Mouse (Mus musculus): Measurements from ENCODE around the gene Vps25. TPM values are rescaled to one million over a fixed set of nuclear protein-coding genes. Genes with fewer than 3 reads are reported as not detected.
A peak's percentile ranks its signal among the peaks of the same experiment; 100 is the strongest.

The Vps25 gene
- total and polyA plus RNA-seq, 3 experiments: 75.5 to 107 TPM; not detected in 1

GRCm38 (mm10) chr11:101216936-101217335 is 36.6 kb upstream of the Vps25 start (continued):
- no peak for TF ChIP-seq MAFK (IDR thresholded peaks at IDR 0.05; ENCODE audit: borderline replicate concordance, low read depth, low read length)
- TF ChIP-seq CTCF (IDR thresholded peaks at IDR 0.05 in 2 of 3, conservative IDR thresholded peaks at IDR 0.05 in 1 of 3; ENCODE audit: control insufficient read depth in 1 of 3, insufficient read depth in 1 of 3, low read depth in 2 of 3, low read length in 3 of 3, poor library complexity in 1 of 3, severe bottlenecking in 1 of 3): no peak

DNA sequence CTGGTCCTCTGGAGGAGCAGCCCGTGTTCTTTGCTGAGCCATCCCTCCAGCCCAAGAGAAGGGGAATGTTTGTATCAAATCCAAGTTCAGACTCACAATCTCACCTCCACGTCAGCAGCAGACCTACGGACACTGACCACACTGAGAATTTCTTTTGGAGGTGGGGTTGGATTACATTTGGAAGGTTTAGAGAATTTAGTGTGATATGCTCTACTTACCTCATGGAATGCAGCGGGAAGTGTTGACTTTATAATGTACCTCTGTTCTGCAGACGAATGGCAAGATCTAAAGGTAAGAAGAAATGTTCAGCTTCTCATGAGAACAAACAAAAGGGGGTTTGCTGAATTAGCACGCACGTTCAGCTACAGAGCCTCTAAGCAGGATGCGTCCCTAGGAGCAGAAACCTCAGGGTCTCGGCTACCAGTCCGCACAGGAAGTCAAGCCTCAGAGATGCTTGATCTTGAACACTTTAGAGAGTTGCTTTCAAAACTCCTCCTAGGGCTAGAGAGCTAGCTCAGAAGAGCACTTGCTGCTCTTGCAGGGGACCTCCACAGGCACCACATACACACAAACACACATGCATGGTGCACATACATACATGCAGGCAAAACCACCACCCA is 35.0 kb upstream of the Vps25 start:
- Histone ChIP-seq H3K9ac (ENCODE audit: control insufficient read depth, low read depth, low read length, poor library complexity, severe bottlenecking) (no peak overlapping the region), H3K4me1 (ENCODE audit: control insufficient read depth in 1 of 2, insufficient read depth in 2 of 2, low read length in 2 of 2) (peaks cover 9 to 14% of the 10 kb centered on the region in 2 experiments), H3K27ac (ENCODE audit: control insufficient read depth, low read depth, low read length) (no peak overlapping the region), H3K9me3 (replicated peaks; ENCODE audit: insufficient read depth, low read length) (no peaks in the 10 kb centered on the region), H3K4me3 (ENCODE audit: control insufficient read depth in 1 of 2, insufficient read depth in 1 of 2, low read depth in 2 of 2, low read length in 2 of 2) (no peak overlapping the region), H3K36me3 (ENCODE audit: control insufficient read depth in 1 of 2, insufficient read depth in 2 of 2, low read length in 2 of 2) (peaks cover 0 to 16% of the 10 kb centered on the region in 2 experiments; a peak in 3 of 4 replicates), H3K27me3 (ENCODE audit: control insufficient read depth in 1 of 2, insufficient read depth in 2 of 2, low read length in 2 of 2) (no peaks in the 10 kb centered on the region), H3K79me2 (ENCODE audit: control insufficient read depth, insufficient read depth, low read length, poor library complexity) (no peaks in the 10 kb centered on the region)
- TF ChIP-seq GATA1 (IDR thresholded peaks at IDR 0.05; ENCODE audit: low read depth, low read length): no peak
- no peak for TF ChIP-seq JUND (IDR thresholded peaks at IDR 0.05; ENCODE audit: low read depth, low read length)
- no peak for TF ChIP-seq NELFE (IDR thresholded peaks at IDR 0.05; ENCODE audit: low read depth, low read length)
- no peak for TF ChIP-seq MAX (IDR thresholded peaks at IDR 0.05; ENCODE audit: low read length)
- no peak for TF ChIP-seq TCF12 (IDR thresholded peaks at IDR 0.05; ENCODE audit: low read depth, low read length)
- DNase-seq (ENCODE audit: low read depth, low spot score): no peak

- H3K27ac ChIP-seq (ENCODE audit: control insufficient read depth, low read depth, low read length): peak overlapping the region; percentile 72
- H3K4me1 ChIP-seq (ENCODE audit: control insufficient read depth in 1 of 2, insufficient read depth in 2 of 2, low read length in 2 of 2): peaks cover 9 to 18% of the 10 kb centered on the region in 2 experiments
- H3K9me3 ChIP-seq (replicated peaks; ENCODE audit: insufficient read depth, low read length): no peaks in the 10 kb centered on the region
- no peaks in the 10 kb centered on the region for H3K27me3 ChIP-seq (ENCODE audit: control insufficient read depth in 1 of 2, insufficient read depth in 2 of 2, low read length in 2 of 2)
- peaks cover 0 to 19% of the 10 kb centered on the region in 2 experiments; a peak in 3 of 4 replicates for H3K36me3 ChIP-seq (ENCODE audit: control insufficient read depth in 1 of 2, insufficient read depth in 2 of 2, low read length in 2 of 2)
- TF ChIP-seq ETS1 (IDR thresholded peaks at IDR 0.05; ENCODE audit: low read depth, low read length): no peak
- TF ChIP-seq POLR2AphosphoS2 (IDR thresholded peaks at IDR 0.05; ENCODE audit: low read length): no peak
- TF ChIP-seq GATA1 (IDR thresholded peaks at IDR 0.05; ENCODE audit: low read depth, low read length): 0 out of 2 replicates have a peak, but pooled peaks have one; percentile 47
- TF ChIP-seq ZNF384 (IDR thresholded peaks at IDR 0.05; ENCODE audit: low read depth, low read length): peak; percentile 68
- peak in 1 of 2 experiments; percentile 9; a peak in 1 of 4 replicates for TF ChIP-seq EP300 (IDR thresholded peaks at IDR 0.05; ENCODE audit: low read depth in 1 of 2, low read length in 2 of 2)
- TF ChIP-seq RCOR1 (IDR thresholded peaks at IDR 0.05; ENCODE audit: low read depth, low read length): no peak
- peaks cover 3% of the 10 kb centered on the region; the same call in 1 of the 2 replicates for H3K79me2 ChIP-seq (ENCODE audit: control insufficient read depth, insufficient read depth, low read length, poor library complexity)
- peak; percentile 66 for DNase-seq (ENCODE audit: low read depth, low spot score)
- H3K9ac ChIP-seq (ENCODE audit: control insufficient read depth, low read depth, low read length, poor library complexity, severe bottlenecking): 0 out of 2 replicates have a peak overlapping the region, but pooled peaks have one; percentile 4
- peak overlapping the region in 1 of 2 experiments; percentile 12; a peak in 1 of 4 replicates for H3K4me3 ChIP-seq (ENCODE audit: control insufficient read depth in 1 of 2, insufficient read depth in 1 of 2, low read depth in 2 of 2, low read length in 2 of 2)
These were observed 32.7 kb upstream of the Vps25 start for GRCm38 (mm10) chr11:101220853-101221252.

Data from MEL (cell line).